Mouse (Mus musculus): Measurements from ENCODE around the gene Nr4a1. TPM values are rescaled to one million over a fixed set of nuclear protein-coding genes. Genes with fewer than 3 reads are reported as not detected.

Nr4a1 gene
- polyA plus RNA-seq, 1 experiment from 2014 or later = 5.0 TPM

Other genes starting within 250 kb of the Nr4a1 start
- not detected in 2 replicates for gene Gm47841, start 206.9 kb upstream of the Nr4a1 start, polyA plus RNA-seq (2015; fragmentation: Nextera tagmentation; extraction: Ambion mirVana)
- 0.16 and 0.23 TPM in 2 replicates for gene Fignl2, start 175.7 kb upstream of the Nr4a1 start, polyA plus RNA-seq (2015; fragmentation: Nextera tagmentation; extraction: Ambion mirVana)
- gene Ankrd33, start 138.5 kb upstream of the Nr4a1 start, polyA plus RNA-seq (2015; fragmentation: Nextera tagmentation; extraction: Ambion mirVana) = not detected in 2 replicates
- gene Acvrl1, start 125.7 kb upstream of the Nr4a1 start, polyA plus RNA-seq (2015; fragmentation: Nextera tagmentation; extraction: Ambion mirVana) = 7.9 and 8.6 TPM in 2 replicates
- 19.6 and 20.5 TPM in 2 replicates for gene Acvr1b, start 80.2 kb upstream of the Nr4a1 start, polyA plus RNA-seq (2015; fragmentation: Nextera tagmentation; extraction: Ambion mirVana)
- gene Grasp, start 30.1 kb upstream of the Nr4a1 start, polyA plus RNA-seq (2015; fragmentation: Nextera tagmentation; extraction: Ambion mirVana) = 1.7 and 1.8 TPM in 2 replicates
- 82.9 and 84.6 TPM in 2 replicates for gene Atg101, start 30.0 kb downstream of the Nr4a1 start, polyA plus RNA-seq (2015; fragmentation: Nextera tagmentation; extraction: Ambion mirVana)
- 0.56 and 0.66 TPM in 2 replicates for gene 6030408B16Rik, start 38.9 kb downstream of the Nr4a1 start, polyA plus RNA-seq (2015; fragmentation: Nextera tagmentation; extraction: Ambion mirVana)
- 0.09 and 0.10 TPM in 2 replicates for gene Krt80, start 115.9 kb downstream of the Nr4a1 start, polyA plus RNA-seq (2015; fragmentation: Nextera tagmentation; extraction: Ambion mirVana)
- 0.77 and 0.88 TPM in 2 replicates for gene Krt7, start 156.8 kb downstream of the Nr4a1 start, polyA plus RNA-seq (2015; fragmentation: Nextera tagmentation; extraction: Ambion mirVana)
- 0.19 and 0.23 TPM in 2 replicates for gene Krt87, start 184.5 kb downstream of the Nr4a1 start, polyA plus RNA-seq (2015; fragmentation: Nextera tagmentation; extraction: Ambion mirVana)
- not detected in 2 replicates for gene Krt88, start 193.5 kb downstream of the Nr4a1 start, polyA plus RNA-seq (2015; fragmentation: Nextera tagmentation; extraction: Ambion mirVana)
- gene Krt81, start 209.5 kb downstream of the Nr4a1 start, polyA plus RNA-seq (2015; fragmentation: Nextera tagmentation; extraction: Ambion mirVana) = not detected in 2 replicates
- gene Krt86, start 219.2 kb downstream of the Nr4a1 start, polyA plus RNA-seq (2015; fragmentation: Nextera tagmentation; extraction: Ambion mirVana) = not detected in 2 replicates
- not detected in 2 replicates for gene Krt83, start 237.2 kb downstream of the Nr4a1 start, polyA plus RNA-seq (2015; fragmentation: Nextera tagmentation; extraction: Ambion mirVana)